Mouse (Mus musculus) gastrocnemius, postnatal 14 days (tissue): ENCODE data around the gene Gm20518. TPM values are rescaled to one million over a fixed set of nuclear protein-coding genes. Genes with fewer than 3 reads are reported as not detected.

Experiments used
- DNase-seq: peaks from one replicate; pipeline ENCODE4 v3.0.0; 2021; ENCODE audit warnings: mixed read lengths
- intact Hi-C: fragments of 180-260 bp; cut with DNase I; formaldehyde crosslinking; loops from one replicate; pipeline ENCODE4 v1.15.1; 2025; ENCODE audit warnings: low total_unique reads
- total RNA-seq, 2 experiments: library from RNA; stranded (reverse); gene quantifications; 2 replicates each; pipeline ENCODE4 v1.2.3; 2021

The Gm20518 gene
- total RNA-seq, 2 experiments from 2014 or later = 0.16 to 0.29 TPM

- intact Hi-C loops = no loop called here
- DNase-seq = peak; percentile 70
Observed at GRCm38 (mm10) chr16:17796971-17797811, 94.3 kb downstream of the Gm20518 start, which contains the start of gene Scarf2. Gene Scarf2, plus strand, starts transcription at chr16:17797282.

GRCm38 (mm10) chr16:17796519-17796918 lies 95.0 kb downstream of the Gm20518 start:
- intact Hi-C loops = no loop called here
- DNase-seq = no peak

- no peak for DNase-seq
- intact Hi-C loops = no loop called here
Observed at GRCm38 (mm10) chr16:17795643-17796042, 95.8 kb downstream of the Gm20518 start.

- intact Hi-C loops = no loop called here
- no peak for DNase-seq
Observed at GRCm38 (mm10) chr16:17794047-17794446, 97.4 kb downstream of the Gm20518 start.

GRCm38 (mm10) chr16:17792728-17793127 lies 98.7 kb downstream of the Gm20518 start:
- intact Hi-C loops = no loop called here
- no peak for DNase-seq

GRCm38 (mm10) chr16:17785337-17785736 lies 106.1 kb downstream of the Gm20518 start:
- no peak for DNase-seq
- intact Hi-C loops = no loop called here

Other genes with a start within 250 kb of the Gm20518 start
- 1 to 10 TPM in 1 of 2 experiments, under 1 TPM in 1; 0.82 to 1.5 TPM for gene Ccdc74a, start 245.2 kb downstream of the Gm20518 start, total RNA-seq
- 10 to 100 TPM; 19.8 to 20.9 TPM for gene Med15, start 158.8 kb downstream of the Gm20518 start, total RNA-seq
- 10 to 100 TPM; 17.3 to 19.9 TPM for gene Klhl22, start 132.1 kb downstream of the Gm20518 start, total RNA-seq
- 10 to 100 TPM in 1 of 2 experiments, 1 to 10 TPM in 1; 9.4 to 12.1 TPM for gene Scarf2, start 94.4 kb downstream of the Gm20518 start, total RNA-seq
- gene B830017H08Rik, start 58.5 kb downstream of the Gm20518 start, total RNA-seq = not detected
- gene Car15, start 53.3 kb downstream of the Gm20518 start, total RNA-seq = under 1 TPM; 0.80 to 0.96 TPM
- under 1 TPM in 1 of 2 experiments, not detected in 1; 0.16 TPM for gene Tssk1, start 2.6 kb upstream of the Gm20518 start, total RNA-seq
- 10 to 100 TPM; 26.4 to 30.6 TPM for gene Dgcr2, start 6.9 kb upstream of the Gm20518 start, total RNA-seq
- not detected for gene Tssk2, start 7.0 kb upstream of the Gm20518 start, total RNA-seq
- gene Ess2, start 19.7 kb upstream of the Gm20518 start, total RNA-seq = 1 to 10 TPM; 9.0 to 9.3 TPM
- gene Gsc2, start 23.4 kb upstream of the Gm20518 start, total RNA-seq = not detected
- gene Slc25a1, start 36.5 kb upstream of the Gm20518 start, total RNA-seq = 1 to 10 TPM; 4.9 to 7.7 TPM
- gene Vpreb2, start 88.8 kb upstream of the Gm20518 start, total RNA-seq = under 1 TPM in 1 of 2 experiments, not detected in 1; 0.38 TPM
- gene Dgcr6, start 161.2 kb upstream of the Gm20518 start, total RNA-seq = 10 to 100 TPM; 26.6 to 28.5 TPM
- 10 to 100 TPM in 1 of 2 experiments, 1 to 10 TPM in 1; 2.7 to 11.8 TPM for gene Prodh, start 198.5 kb upstream of the Gm20518 start, total RNA-seq
- gene Rtn4r, start 236.0 kb upstream of the Gm20518 start, total RNA-seq = under 1 TPM; 0.18 to 0.21 TPM